Mouse (Mus musculus) megakaryocyte, adult 5-6 weeks (primary cell): ENCODE data around the gene Vstm5. TPM values are rescaled to one million over a fixed set of nuclear protein-coding genes. Genes with fewer than 3 reads are reported as not detected.
"Not testable (repeated sequence)": the region's sequence is repeated elsewhere in the genome, so short reads cannot be mapped to it uniquely, and the experiment has no call there.

ENCODE experiments used
- ATAC-seq: 2 replicates; pipeline ENCODE4 v1.8.0; 2016; ENCODE audit warnings: mild to moderate bottlenecking, inconsistent platforms; ENCODE audit not compliant: poor library complexity, severe bottlenecking
- total RNA-seq, 2 experiments: library from RNA; stranded (forward) in 1 of 2; stranded (reverse) in 1 of 2; fragments of 153-499, 151-499 nt in 1 of 2; fragments of 221-1000, 200-1000 nt in 1 of 2; gene quantifications; 2 replicates each; pipeline versions ENCODE4 v1.2.3 to v1.2.4; 2015 to 2017

The Vstm5 gene
- total RNA-seq, 2 experiments from 2014 or later: not detected

- ATAC-seq: no peak
Measured at GRCm38 (mm10) chr9:15256214-15256613, 17.4 kb downstream of the Vstm5 start.

GRCm38 (mm10) chr9:15261980-15262379, 23.1 kb downstream of the Vstm5 start:
- ATAC-seq: no peak

GRCm38 (mm10) chr9:15263487-15263886, 24.6 kb downstream of the Vstm5 start:
- no peak for ATAC-seq

GRCm38 (mm10) chr9:15273981-15274380, 35.1 kb downstream of the Vstm5 start:
- ATAC-seq: peak; percentile 86

GRCm38 (mm10) chr9:15276855-15277254, 38.0 kb downstream of the Vstm5 start:
- no peak for ATAC-seq

GRCm38 (mm10) chr9:15278343-15278742, 39.5 kb downstream of the Vstm5 start:
- no peak for ATAC-seq

GRCm38 (mm10) chr9:15279139-15279648, 40.3 kb downstream of the Vstm5 start:
- ATAC-seq: no peak

GRCm38 (mm10) chr9:15279649-15280490, 41.0 kb downstream of the Vstm5 start, which contains the start of gene Med17:
Med17 (minus strand) TSS chr9:15279931.
- peak; percentile 97 for ATAC-seq

- ATAC-seq: no peak
Measured at GRCm38 (mm10) chr9:15280491-15280879, 41.6 kb downstream of the Vstm5 start.

GRCm38 (mm10) chr9:15285443-15285842, 46.6 kb downstream of the Vstm5 start:
- peak; percentile 53 for ATAC-seq

- ATAC-seq: no peak
Measured at GRCm38 (mm10) chr9:15287846-15288245, 49.0 kb downstream of the Vstm5 start.

- ATAC-seq: no peak
Measured at GRCm38 (mm10) chr9:15288402-15288801, 49.6 kb downstream of the Vstm5 start.

- peak; percentile 89 for ATAC-seq
Measured at GRCm38 (mm10) chr9:15289251-15289650, 50.4 kb downstream of the Vstm5 start.

GRCm38 (mm10) chr9:15297112-15297511, 58.3 kb downstream of the Vstm5 start:
- no peak for ATAC-seq

GRCm38 (mm10) chr9:15298451-15298850, 59.6 kb downstream of the Vstm5 start:
- peak; percentile 56 for ATAC-seq

GRCm38 (mm10) chr9:15300056-15300455, 61.2 kb downstream of the Vstm5 start:
- ATAC-seq: no peak

GRCm38 (mm10) chr9:15301399-15301798, 62.6 kb downstream of the Vstm5 start:
- ATAC-seq: peak; percentile 45

- ATAC-seq: not testable (repeated sequence)
Measured at GRCm38 (mm10) chr9:15302006-15302405, 63.2 kb downstream of the Vstm5 start.

GRCm38 (mm10) chr9:15302881-15303280, 64.0 kb downstream of the Vstm5 start:
- no peak for ATAC-seq

- peak; percentile 97 for ATAC-seq
Measured at GRCm38 (mm10) chr9:15305503-15306397, 66.9 kb downstream of the Vstm5 start, which contains the start of gene Taf1d. Taf1d (plus strand) TSS chr9:15306214.
